Mouse (Mus musculus): ENCODE measurements around the gene Arfgef3. TPM values are rescaled to one million over a fixed set of nuclear protein-coding genes. Genes with fewer than 3 reads are reported as not detected.
"Not testable (repeated sequence)": the region's sequence is repeated elsewhere in the genome, so short reads cannot be mapped to it uniquely, and the experiment has no call there.

The Arfgef3 gene
- total RNA-seq, 4 experiments from 2014 or later, result 0.16 to 0.31 (median 0.22) TPM

- DNase-seq (ENCODE audit: low spot score), result no peak
These were observed 154.3 kb downstream of the Arfgef3 start for GRCm38 (mm10) chr10:18589455-18589854.

DNA sequence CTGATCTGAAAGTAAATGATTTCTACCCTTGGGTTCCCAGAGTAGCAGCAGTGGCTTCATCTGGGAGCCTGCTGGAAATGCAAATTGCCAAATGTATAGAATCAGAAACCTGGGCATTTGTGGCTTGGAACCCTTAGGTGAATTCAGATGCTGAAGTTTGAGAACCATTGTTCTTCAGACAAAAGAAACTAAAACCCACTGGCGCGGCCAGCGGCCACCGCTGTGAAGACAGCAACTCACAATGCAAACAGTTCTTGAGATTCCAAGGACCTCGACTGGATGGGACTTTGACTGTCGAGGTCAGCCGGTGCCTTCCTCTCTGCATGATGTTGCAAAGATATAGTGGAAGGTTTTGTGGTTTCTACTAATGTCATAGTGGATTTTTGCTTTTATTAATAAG, 159.6 kb downstream of the Arfgef3 start:
- DNase-seq (ENCODE audit: low spot score), result no peak

DNA sequence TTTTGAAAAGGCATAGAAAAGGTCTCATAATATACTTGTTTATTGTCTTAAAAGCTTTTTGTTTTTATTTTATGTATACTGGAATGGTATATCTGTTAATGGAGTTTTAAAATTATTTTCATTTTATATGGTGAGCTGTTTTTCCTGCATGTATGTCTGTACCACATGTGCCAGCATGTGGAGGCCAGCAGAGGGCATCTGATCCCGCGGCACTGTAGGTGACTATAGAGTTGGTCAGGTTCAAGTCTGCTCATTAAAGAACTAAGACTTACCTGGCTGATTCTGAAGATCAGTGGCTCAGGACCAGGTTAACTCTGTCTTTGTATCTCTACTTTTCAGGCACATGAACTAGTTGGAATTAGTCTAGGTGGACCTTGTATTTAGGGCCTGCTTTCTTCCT, 171.2 kb downstream of the Arfgef3 start:
- no peak for DNase-seq (ENCODE audit: low spot score)

- no peak for DNase-seq (ENCODE audit: low spot score)
These were observed 180.8 kb downstream of the Arfgef3 start for GRCm38 (mm10) chr10:18562940-18563339.

DNA sequence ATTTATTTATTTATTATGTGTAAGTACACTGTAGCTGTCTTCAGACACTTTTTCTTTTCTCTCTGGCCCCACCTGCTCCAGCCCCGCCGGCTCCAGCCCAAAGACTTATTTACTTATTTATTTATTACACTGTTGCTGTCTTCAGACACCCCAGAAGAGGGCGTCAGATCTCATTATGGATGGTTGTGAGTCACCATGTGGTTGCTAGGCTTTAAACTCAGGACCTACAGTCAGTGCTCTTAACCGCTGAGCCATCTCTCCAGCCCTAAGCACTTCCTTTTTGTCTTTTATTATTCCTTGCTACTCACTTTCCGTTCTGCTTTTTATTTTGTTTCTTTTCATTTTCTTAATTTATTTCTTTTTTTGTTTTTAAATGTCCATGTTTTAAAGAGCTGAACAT, 182.3 kb downstream of the Arfgef3 start:
- no peak for DNase-seq (ENCODE audit: low spot score)

DNA sequence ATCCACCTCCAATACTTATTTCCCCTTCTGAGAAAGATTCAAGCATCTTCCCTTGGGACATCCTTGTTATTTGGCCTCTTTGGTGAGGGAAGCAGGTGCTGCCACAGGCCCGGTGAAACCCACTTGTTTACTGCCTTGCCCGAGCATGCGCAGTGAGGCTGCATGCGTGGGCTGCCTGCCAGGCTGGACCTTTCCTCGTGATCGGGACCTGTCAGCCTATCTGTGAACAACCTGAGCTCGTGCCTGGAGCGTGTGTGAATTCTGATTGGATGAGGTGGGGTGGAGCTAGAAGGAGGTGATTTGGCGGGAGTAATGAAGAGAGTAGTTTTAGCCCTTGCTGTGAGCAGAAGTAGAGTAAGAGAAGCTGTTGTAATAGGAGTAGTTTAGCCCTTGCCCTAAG, 184.7 kb downstream of the Arfgef3 start:
- DNase-seq (ENCODE audit: low spot score), result not testable (repeated sequence)

DNA sequence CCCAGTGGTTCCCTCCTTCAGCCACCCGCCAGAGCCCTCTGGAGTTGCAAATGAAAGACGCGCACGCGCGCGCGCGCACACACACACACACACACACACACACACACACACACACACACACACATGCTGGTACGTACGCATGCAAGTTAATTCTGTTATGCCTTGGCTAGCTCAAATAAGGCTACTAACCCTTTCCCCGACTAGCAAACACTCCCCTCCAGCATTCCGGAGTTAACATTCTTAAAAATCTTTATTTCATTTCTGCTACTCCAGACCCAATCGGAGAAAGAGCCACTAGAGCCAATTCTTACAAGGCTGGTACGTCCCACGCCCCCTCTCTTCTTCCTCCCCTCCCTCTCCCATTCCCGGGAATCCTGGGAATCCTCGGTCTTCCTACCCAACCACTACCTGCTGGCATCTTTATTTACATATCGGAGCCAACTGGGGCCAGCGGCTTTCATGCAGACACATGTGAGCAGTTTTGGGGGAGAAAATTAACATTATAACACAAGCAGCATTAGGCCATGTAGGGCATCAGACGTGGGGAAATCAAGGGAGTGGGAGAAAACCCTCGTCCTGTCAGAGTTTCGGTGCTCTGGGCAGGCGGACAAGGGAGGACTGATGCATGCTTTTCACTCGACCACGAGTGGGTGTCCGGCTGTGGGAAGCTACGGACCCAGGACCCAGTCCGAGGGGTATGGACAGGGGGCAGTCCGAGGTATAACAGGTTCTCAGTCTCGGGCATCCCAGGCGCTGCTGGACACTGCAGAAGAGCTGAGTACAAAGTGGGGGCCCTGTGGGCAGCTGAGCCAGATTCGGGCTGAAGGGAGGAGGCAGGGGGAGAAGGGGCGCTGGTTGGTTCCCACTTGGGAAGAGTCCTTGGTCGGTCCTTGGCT, 194.2 kb downstream of the Arfgef3 start:
- no peak for DNase-seq (ENCODE audit: low spot score)

GRCm38 (mm10) chr10:18547381-18547780, 196.4 kb downstream of the Arfgef3 start:
- DNase-seq (ENCODE audit: low spot score), result no peak

DNA sequence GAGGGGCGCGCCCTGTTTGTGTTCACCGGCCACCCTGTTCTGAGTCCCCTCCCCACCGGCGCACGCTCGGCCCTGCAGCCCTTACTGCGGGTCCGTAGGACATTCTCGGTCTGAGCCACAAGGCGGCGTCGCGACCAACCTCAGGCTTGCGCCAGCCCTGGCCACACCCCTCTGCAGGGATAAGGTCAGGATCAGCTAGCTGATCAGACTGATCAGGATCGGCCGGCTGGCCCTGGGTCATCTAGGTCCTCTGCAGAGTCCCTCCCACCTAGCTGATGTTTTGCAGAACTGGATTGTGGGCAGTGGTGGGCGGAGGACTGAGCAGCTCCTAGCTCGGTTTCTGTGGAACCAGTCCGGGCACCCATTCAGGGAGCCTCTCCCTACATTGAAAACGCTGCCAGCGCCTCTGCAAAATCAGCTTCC, 197.9 kb downstream of the Arfgef3 start, which contains the start of gene Hebp2:
Hebp2 (minus strand) TSS at position 264 of the 423 bp plus-strand sequence.
- DNase-seq (ENCODE audit: low spot score), result no peak

DNA sequence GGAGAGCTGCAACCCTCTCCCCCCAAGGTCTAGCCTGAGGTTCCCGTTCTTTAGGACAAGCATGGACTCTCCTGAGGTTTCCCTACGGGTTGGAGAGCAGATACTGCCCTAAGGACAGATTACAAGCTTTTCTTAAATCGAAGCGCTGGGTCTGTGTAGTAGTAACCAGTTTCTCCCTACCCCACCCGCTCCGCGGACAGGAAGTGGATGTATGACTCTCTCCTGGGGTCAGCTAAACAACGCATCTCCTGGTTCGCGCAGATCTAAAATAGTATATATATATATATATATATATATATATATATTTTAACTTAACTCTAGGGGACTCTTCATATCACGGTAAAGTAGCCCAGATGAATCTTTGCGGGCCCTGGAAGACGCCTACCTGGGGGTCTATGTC, 198.4 kb downstream of the Arfgef3 start:
- no peak for DNase-seq (ENCODE audit: low spot score)

GRCm38 (mm10) chr10:18536889-18537288, 206.9 kb downstream of the Arfgef3 start:
- DNase-seq (ENCODE audit: low spot score), result no peak

- no peak for DNase-seq (ENCODE audit: low spot score)
These were observed 211.5 kb downstream of the Arfgef3 start for GRCm38 (mm10) chr10:18532293-18532692.

Other genes starting within 250 kb of the Arfgef3 start
- gene Hebp2, start 197.9 kb downstream of the Arfgef3 start, total RNA-seq (2022), result under 1 TPM; 0.41 to 0.84 (median 0.72) TPM
- not detected for gene Gm4922, start 42.8 kb upstream of the Arfgef3 start, total RNA-seq (2022)
- 100 to 1,000 TPM in 1 of 4 experiments, 10 to 100 TPM in 3; 89.1 to 100 (median 90.9) TPM for gene Perp, start 101.1 kb upstream of the Arfgef3 start, total RNA-seq (2022)

Measured in heart, adult 8-10 months (tissue).